Mouse (Mus musculus) embryonic facial prominence, embryonic 14.5 days (tissue): ENCODE results near the gene Nfasc. TPM values are rescaled to one million over a fixed set of nuclear protein-coding genes. Genes with fewer than 3 reads are reported as not detected.

Experiments
- ATAC-seq: fragments of 200-750 bp; cut with Nextera tagmentation; 2 replicates; pipeline ENCODE4 v1.8.0; 2017; ENCODE audit warnings: low read depth, moderate number of reproducible peaks, moderate TSS enrichment
- DNase-seq: peaks from one replicate; pipeline ENCODE4 v3.0.0-alpha.2; 2015; ENCODE audit warnings: low spot score
- H3K27ac ChIP-seq: fragments of 300-500 bp; sonication (generic); replicated peaks from 2 replicates; pipeline ENCODE4 v1.5.1; 2014; ENCODE audit warnings: low read depth, mild to moderate bottlenecking, low read length, moderate library complexity
- H3K27me3 ChIP-seq: fragments of 300-500 bp; sonication (generic); replicated peaks from 2 replicates; pipeline ENCODE4 v1.6.1; 2014; ENCODE audit warnings: low read length; ENCODE audit not compliant: control insufficient read depth, insufficient read depth
- H3K36me3 ChIP-seq: fragments of 300-500 bp; sonication (generic); 2 replicates; pipeline ENCODE4 v1.6.1; 2014; ENCODE audit warnings: low read length, mixed read lengths; ENCODE audit not compliant: control insufficient read depth, insufficient read depth
- H3K4me1 ChIP-seq: fragments of 300-500 bp; sonication (generic); 2 replicates; pipeline ENCODE4 v1.6.1; 2014; ENCODE audit warnings: antibody characterized with exemption, low read length; ENCODE audit not compliant: control insufficient read depth, insufficient read depth
- H3K4me2 ChIP-seq: fragments of 300-500 bp; sonication (generic); 2 replicates; pipeline ENCODE4 v1.6.1; 2014; ENCODE audit warnings: low read depth, mild to moderate bottlenecking, low read length, moderate library complexity, mixed read lengths
- H3K4me3 ChIP-seq: fragments of 300-500 bp; sonication (generic); 2 replicates; pipeline ENCODE4 v1.5.1; 2014; ENCODE audit warnings: low read depth, mild to moderate bottlenecking, low read length
- H3K9ac ChIP-seq: fragments of 300-500 bp; sonication (generic); 2 replicates; pipeline ENCODE4 v1.6.1; 2014; ENCODE audit warnings: low read depth, mild to moderate bottlenecking, low read length, moderate library complexity, mixed read lengths
- H3K9me3 ChIP-seq: fragments of 300-500 bp; sonication (generic); 2 replicates; pipeline ENCODE4 v1.6.1; 2016; ENCODE audit warnings: low read length; ENCODE audit not compliant: control insufficient read depth
- WGBS: fragments of 180-500 bp; shearing (Covaris S2); extraction: QIAGEN DNeasy Blood & Tissue Kit; methylation state at CpG from one replicate; pipeline ENCODE4 v1.1.7; 2014; 5-methylcytosine and 5-hydroxymethylcytosine counted together
- polyA plus RNA-seq: library from polyadenylated mRNA; unstranded; fragments of >200 nt; fragmentation: Nextera tagmentation; extraction: Ambion mirVana; gene quantifications from 2 replicates; pipeline ENCODE4 v1.2.1, GENCODE M21; 2014

Nfasc gene
- polyA plus RNA-seq, 1 experiment from 2014 or later, result 2.4 TPM

DNA sequence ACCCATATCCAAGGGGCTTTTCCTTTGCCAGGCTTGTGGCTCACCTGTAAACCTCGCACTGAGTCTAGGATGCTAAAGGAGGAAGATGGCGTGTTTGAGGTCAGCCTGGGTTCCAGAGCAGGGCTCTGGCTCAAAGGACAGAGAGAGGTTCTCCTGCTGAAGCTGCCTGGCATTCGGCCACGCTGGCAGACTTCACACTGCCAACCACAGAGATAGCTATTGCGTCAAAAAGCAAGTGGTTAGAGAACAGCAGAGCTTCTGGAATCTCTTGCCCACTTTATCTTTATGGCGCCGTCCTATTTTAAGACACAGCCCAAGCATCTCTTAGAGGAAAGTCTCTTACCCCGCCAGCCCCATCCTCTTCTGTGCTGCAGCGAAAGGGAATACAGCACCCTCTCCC lies 4.7 kb upstream of the Nfasc start:
- Histone ChIP-seq H3K4me3 (no peak overlapping the region), H3K27ac (no peak overlapping the region), H3K9me3 (no peaks in the 10 kb centered on the region), H3K4me2 (no peak overlapping the region), H3K4me1 (no peaks in the 10 kb centered on the region), H3K36me3 (no peaks in the 10 kb centered on the region), H3K9ac (no peak overlapping the region), H3K27me3 (peaks cover 15% of the 10 kb centered on the region)
- 88% methylated on average over 9 of the region's 9 CpGs for WGBS
- DNase-seq, result no peak
- no peak for ATAC-seq

DNA sequence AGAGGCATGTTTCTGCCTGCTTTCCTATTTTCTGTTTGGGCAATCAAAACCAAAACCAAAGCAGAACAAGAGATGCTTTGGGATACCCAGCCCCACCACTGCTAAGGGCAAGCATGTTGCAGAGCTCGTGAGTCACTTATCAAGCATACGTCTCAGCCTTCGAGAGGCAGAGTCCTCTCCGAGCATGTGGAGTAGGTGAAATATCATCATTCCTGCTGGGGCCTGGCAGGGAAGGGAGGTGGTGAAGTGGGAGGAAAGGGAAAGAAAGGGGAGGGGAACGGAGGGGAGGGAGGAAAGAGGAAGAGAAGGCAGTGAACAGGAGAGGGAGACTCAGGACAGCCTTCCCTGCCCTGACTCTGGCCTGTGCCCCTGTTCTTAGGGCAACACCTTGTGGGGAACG lies 4.0 kb upstream of the Nfasc start:
- Histone ChIP-seq H3K4me3 (no peak overlapping the region), H3K9ac (no peak overlapping the region), H3K27me3 (peaks cover 21% of the 10 kb centered on the region), H3K36me3 (no peaks in the 10 kb centered on the region), H3K4me2 (no peak overlapping the region), H3K9me3 (no peaks in the 10 kb centered on the region), H3K27ac (no peak overlapping the region), H3K4me1 (no peaks in the 10 kb centered on the region)
- ATAC-seq, result no peak
- WGBS, result 60% methylated on average over 6 of the region's 6 CpGs
- no peak for DNase-seq

DNA sequence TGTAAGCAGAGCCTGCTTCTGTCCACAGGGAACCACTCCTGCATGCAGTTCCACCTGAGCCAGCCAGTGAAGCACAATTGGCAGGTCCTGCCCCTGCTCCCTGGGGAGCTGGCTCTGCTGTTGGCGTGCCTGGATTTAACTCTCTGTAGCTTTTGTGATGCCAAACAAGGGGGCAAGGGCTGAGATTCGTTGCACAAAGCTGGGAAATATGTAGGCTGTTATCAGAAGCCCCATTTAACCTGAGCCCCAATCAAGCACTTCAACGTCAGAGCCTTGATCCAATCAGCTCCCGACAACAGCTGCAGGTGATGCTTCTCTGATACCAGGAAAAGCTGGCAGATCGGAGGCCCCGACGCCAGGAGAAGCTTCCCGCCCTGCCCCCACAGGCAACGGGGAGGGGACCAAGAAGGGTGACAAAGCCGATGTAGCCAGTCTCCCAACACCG lies 2.5 kb downstream of the Nfasc start:
- Histone ChIP-seq H3K4me2 (peak overlapping the region; percentile 15; the same call in 1 of the 2 replicates), H3K9ac (0 out of 2 replicates have a peak overlapping the region, but pooled peaks have one; percentile 14), H3K27ac (0 out of 2 replicates have a peak overlapping the region, but pooled peaks have one; percentile 33), H3K4me3 (no peak overlapping the region), H3K27me3 (peaks cover 45% of the 10 kb centered on the region), H3K4me1 (no peaks in the 10 kb centered on the region), H3K9me3 (no peaks in the 10 kb centered on the region), H3K36me3 (no peaks in the 10 kb centered on the region)
- DNase-seq (peak; percentile 48), ATAC-seq (peak; percentile 68)
- 1% methylated on average over 11 of the region's 11 CpGs for WGBS

DNA sequence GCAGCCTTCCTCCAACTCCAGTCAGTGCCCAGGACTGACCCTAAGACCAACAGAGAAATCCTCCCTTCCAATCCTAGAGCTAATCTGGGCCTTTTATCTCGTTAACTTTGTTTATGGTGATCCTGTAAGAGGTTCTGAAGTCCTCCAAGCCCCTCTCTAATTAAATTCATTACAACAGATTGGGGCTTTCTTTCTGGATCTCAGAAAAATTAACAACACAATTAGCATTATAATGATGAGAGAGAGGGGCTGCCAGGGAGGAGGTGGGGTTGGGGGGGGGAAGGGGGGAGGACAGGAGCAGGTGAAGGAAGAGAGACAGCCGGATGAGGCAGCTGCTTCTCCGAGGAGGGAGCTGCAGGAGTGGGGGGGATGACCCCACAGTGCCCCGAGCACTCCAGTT lies 5.4 kb downstream of the Nfasc start:
- ATAC-seq (no peak), DNase-seq (no peak)
- Histone ChIP-seq H3K9ac (no peak overlapping the region), H3K4me2 (no peak overlapping the region), H3K36me3 (no peaks in the 10 kb centered on the region), H3K9me3 (no peaks in the 10 kb centered on the region), H3K27ac (no peak overlapping the region), H3K4me1 (no peaks in the 10 kb centered on the region), H3K4me3 (no peak overlapping the region), H3K27me3 (peaks cover 28% of the 10 kb centered on the region)
- 20% methylated on average over 4 of the region's 4 CpGs for WGBS

DNA sequence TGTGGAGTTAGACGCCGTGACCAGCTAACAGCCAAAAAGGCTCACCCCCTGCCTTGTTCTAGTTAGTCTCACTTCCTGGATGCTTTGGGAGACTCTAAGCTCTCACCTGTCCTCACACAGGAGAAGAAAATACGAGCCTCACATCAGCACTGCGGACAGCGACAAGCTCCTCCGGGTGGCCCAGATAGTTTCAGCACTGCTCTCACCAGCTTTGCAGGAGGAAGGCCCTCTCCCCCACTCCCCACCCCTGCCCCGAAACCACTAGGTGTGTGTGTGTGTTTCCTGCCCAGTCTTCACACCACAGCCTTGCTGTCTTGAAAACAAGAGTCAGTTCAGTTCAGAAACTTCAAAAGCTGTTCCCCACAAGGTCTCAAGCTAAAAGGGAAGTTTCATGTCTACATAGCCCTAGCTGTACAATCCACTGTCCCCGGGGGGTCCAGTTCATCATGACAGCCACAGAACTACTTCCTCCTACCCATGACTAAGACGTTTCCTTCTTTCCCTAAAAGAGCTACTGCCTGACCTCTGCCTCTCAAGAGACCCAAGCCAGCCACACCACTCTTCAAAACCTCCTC lies 7.6 kb downstream of the Nfasc start:
- 29% methylated on average over 9 of the region's 9 CpGs for WGBS

DNA sequence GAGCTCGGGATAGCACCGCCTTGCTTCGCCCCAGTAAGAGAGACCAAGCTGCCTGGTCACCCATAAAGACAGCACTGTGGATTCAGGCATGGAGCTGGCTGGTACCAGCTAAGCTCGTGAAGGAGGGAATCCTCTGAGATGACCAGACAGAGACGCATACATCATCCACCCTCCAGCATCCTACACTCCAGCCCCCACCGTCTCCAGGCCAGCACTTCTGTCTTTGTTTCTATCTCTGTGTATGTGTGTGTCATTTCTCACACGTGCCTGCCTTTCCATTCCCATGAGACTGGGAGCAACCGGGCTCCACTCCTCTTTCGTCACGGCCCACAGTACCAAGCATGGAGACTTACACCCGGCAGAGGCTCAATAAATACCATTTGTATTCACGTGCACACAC lies 9.3 kb downstream of the Nfasc start:
- H3K27ac ChIP-seq, result no peak overlapping the region
- WGBS, result 84% methylated on average over 12 of the region's 12 CpGs
- DNase-seq (no peak), ATAC-seq (no peak)
- no peak overlapping the region for H3K4me3 ChIP-seq
- H3K4me1 ChIP-seq, result no peaks in the 10 kb centered on the region
- H3K9ac ChIP-seq, result no peak overlapping the region
- no peak overlapping the region for H3K4me2 ChIP-seq
- no peaks in the 10 kb centered on the region for H3K9me3 ChIP-seq
- H3K36me3 ChIP-seq, result no peaks in the 10 kb centered on the region
- H3K27me3 ChIP-seq, result no peaks in the 10 kb centered on the region; the same call in 1 of the 2 replicates

More for the DNA sequence above, 7.6 kb downstream of the Nfasc start:
- peak; percentile 66 for DNase-seq
- ATAC-seq, result no peak
- H3K27ac ChIP-seq, result no peak overlapping the region
- H3K27me3 ChIP-seq, result peaks cover 8% of the 10 kb centered on the region
- H3K4me2 ChIP-seq, result no peak overlapping the region
- H3K4me1 ChIP-seq, result no peaks in the 10 kb centered on the region
- no peaks in the 10 kb centered on the region for H3K9me3 ChIP-seq
- no peaks in the 10 kb centered on the region for H3K36me3 ChIP-seq
- H3K9ac ChIP-seq, result no peak overlapping the region
- H3K4me3 ChIP-seq, result no peak overlapping the region

DNA sequence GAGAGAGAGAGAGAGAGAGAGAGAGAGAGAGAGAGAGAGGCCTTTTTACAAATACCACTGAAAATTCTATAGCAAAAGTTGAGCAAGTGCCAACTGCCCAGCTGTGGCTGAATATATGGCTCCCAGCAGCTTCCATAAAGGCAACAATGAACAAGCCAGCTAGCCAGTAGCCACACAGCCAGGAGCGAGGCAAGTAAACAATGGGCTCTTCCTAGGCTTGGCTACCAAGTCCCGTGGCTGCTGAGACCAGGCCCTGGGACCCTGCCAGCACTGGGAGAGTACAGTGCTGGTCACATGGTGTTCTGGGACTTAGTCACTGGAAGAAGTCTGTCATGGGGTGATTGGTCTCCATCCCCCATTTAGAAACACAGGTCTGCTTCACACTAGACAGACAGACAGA lies 14.0 kb downstream of the Nfasc start:
- ATAC-seq (no peak), DNase-seq (no peak)
- no peaks in the 10 kb centered on the region for H3K9me3 ChIP-seq
- no peaks in the 10 kb centered on the region for H3K27me3 ChIP-seq
- H3K9ac ChIP-seq, result no peak overlapping the region
- no peaks in the 10 kb centered on the region for H3K4me1 ChIP-seq
- no peak overlapping the region for H3K4me2 ChIP-seq
- no peak overlapping the region for H3K4me3 ChIP-seq
- 56% methylated on average over 2 of the region's 2 CpGs for WGBS
- no peaks in the 10 kb centered on the region for H3K36me3 ChIP-seq
- no peak overlapping the region for H3K27ac ChIP-seq

DNA sequence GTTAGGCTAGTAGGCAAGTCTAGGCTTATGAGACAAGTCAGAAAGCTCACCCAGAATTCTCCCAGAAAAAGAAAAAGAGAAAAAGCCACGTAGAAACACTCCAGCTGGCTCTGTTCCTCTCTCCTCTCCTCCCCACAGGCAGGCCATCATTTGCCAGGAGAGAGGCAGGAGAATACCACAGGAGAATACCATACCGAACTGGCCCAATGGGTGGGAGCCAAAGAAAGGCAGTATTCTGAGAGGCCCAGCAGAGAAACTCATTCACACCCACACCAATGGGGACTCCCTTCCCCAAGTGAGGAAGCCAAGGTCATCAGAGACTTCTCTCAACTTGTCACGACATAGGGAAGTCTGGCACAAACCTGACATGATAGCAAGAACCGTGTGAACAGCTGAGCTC lies 19.2 kb downstream of the Nfasc start:
- Histone ChIP-seq H3K4me2 (no peak overlapping the region), H3K4me1 (no peaks in the 10 kb centered on the region), H3K4me3 (no peak overlapping the region), H3K36me3 (no peaks in the 10 kb centered on the region), H3K9ac (no peak overlapping the region), H3K27ac (no peak overlapping the region), H3K27me3 (no peaks in the 10 kb centered on the region), H3K9me3 (no peaks in the 10 kb centered on the region)
- 65% methylated on average over 4 of the region's 4 CpGs for WGBS
- no peak for ATAC-seq
- DNase-seq, result no peak

DNA sequence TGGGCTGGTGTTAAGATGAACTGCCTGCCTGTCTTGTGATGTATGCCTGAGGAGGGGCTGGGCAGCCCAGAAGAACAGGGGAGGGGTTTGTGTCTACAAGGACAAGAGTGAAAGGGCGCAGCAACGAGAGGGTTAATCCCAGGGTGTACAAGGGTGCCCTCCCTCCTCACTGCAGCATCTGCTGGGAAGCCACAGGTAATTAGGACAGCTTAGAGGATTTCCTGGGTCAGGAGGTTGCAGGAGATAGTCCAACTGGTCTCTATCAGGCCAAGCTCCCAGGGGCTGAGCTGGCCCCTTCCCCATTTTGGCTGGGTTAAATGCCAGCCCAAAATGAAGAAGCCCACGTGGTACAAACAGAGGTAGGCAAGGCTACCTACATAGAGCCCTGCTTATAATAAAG lies 20.3 kb downstream of the Nfasc start:
- ATAC-seq (no peak), DNase-seq (no peak)
- Histone ChIP-seq H3K4me2 (no peak overlapping the region), H3K9ac (no peak overlapping the region), H3K36me3 (no peaks in the 10 kb centered on the region), H3K27me3 (no peaks in the 10 kb centered on the region), H3K4me3 (no peak overlapping the region), H3K27ac (no peak overlapping the region), H3K4me1 (no peaks in the 10 kb centered on the region), H3K9me3 (no peaks in the 10 kb centered on the region)
- WGBS, result 63% methylated on average over 3 of the region's 3 CpGs
